Mouse (Mus musculus): Measurements from ENCODE around the gene Izumo4. TPM values are rescaled to one million over a fixed set of nuclear protein-coding genes. Genes with fewer than 3 reads are reported as not detected.

Izumo4 gene
- polyA plus RNA-seq, 1 experiment from 2014 or later: 49.5 TPM

DNA sequence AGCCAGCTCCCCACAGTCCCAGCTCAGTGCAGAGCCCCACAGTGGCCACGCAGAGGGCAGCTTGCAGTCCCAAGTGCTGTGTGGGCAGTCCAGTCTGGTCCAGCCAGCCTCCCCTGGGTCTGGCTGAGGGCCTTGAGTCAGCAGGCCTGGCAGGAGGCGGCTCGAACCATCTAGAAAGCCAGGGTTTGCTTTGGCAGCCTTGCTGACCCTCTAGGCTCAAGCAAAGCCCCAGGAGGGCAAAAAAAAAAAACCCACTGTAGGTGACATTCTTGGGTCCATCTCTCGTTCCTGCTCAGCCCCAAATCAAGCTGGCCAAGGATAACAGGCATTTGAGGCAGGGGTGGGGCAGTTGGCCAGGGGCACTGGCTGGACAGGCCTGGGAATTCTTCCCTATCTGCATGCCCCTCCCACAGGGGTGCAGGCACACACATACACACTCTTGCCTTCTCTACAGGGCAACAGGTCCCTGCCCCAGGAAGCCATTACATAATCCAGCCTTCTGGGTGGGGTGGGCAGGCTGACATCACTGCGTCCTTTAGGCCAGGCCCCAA is 27.7 kb upstream of the Izumo4 start:
- Histone ChIP-seq H3K9me3 (replicated peaks; ENCODE audit: control insufficient read depth, low read length, poor library complexity, severe bottlenecking) (no peaks in the 10 kb centered on the region), H3K27me3 (ENCODE audit: control insufficient read depth, insufficient read depth, low read depth, low read length) (no peaks in the 10 kb centered on the region), H3K27ac (ENCODE audit: low read length) (no peak overlapping the region), H3K4me2 (ENCODE audit: low read length) (peak overlapping the region; percentile 80), H3K9ac (ENCODE audit: low read depth, low read length) (peak overlapping the region; percentile 98), H3K4me1 (ENCODE audit: control insufficient read depth, insufficient read depth, low read length) (peaks cover 44% of the 10 kb centered on the region), H3K36me3 (ENCODE audit: control insufficient read depth, insufficient read depth, low read length) (peaks cover 16% of the 10 kb centered on the region), H3K4me3 (ENCODE audit: low read depth, low read length) (peak overlapping the region; percentile 100)
- 72% methylated on average over 5 of the region's 5 CpGs for WGBS
- ATAC-seq: no peak

DNA sequence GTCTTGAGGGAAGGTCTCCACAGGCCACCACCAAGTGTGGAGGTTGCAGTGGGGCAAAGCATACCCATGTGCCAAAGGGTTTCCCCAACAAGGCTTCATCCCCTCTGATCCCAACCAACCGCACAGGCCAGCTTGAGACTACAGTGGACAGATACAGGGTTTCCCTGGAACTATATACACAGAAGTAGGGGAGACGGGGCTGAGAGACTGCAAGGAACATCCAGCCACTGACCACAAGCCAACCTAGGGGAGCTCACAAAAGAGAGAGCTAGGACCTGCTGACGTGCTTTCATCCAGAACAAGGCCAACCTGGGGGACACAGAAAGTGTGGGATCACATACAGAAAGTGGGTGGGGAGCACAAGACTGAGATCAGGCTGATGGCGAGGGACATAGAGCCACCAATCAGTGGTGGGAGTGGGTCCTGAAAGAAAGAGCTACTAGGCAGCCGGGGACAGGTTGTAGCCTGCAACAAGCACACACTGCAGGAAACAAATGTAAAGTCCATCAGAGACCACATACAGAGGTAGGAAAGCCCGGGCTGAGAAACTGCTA is 27.1 kb upstream of the Izumo4 start:
- 16% methylated on average over 6 of the region's 6 CpGs for WGBS
- H3K4me3 ChIP-seq (ENCODE audit: low read depth, low read length): peak overlapping the region; percentile 100
- H3K36me3 ChIP-seq (ENCODE audit: control insufficient read depth, insufficient read depth, low read length): peaks cover 12% of the 10 kb centered on the region
- H3K4me2 ChIP-seq (ENCODE audit: low read length): peak overlapping the region; percentile 80
- peak overlapping the region; percentile 98 for H3K9ac ChIP-seq (ENCODE audit: low read depth, low read length)
- ATAC-seq: no peak
- H3K27ac ChIP-seq (ENCODE audit: low read length): peak overlapping the region; percentile 87
- H3K27me3 ChIP-seq (ENCODE audit: control insufficient read depth, insufficient read depth, low read depth, low read length): no peaks in the 10 kb centered on the region
- H3K4me1 ChIP-seq (ENCODE audit: control insufficient read depth, insufficient read depth, low read length): peaks cover 44% of the 10 kb centered on the region
- H3K9me3 ChIP-seq (replicated peaks; ENCODE audit: control insufficient read depth, low read length, poor library complexity, severe bottlenecking): no peaks in the 10 kb centered on the region

DNA sequence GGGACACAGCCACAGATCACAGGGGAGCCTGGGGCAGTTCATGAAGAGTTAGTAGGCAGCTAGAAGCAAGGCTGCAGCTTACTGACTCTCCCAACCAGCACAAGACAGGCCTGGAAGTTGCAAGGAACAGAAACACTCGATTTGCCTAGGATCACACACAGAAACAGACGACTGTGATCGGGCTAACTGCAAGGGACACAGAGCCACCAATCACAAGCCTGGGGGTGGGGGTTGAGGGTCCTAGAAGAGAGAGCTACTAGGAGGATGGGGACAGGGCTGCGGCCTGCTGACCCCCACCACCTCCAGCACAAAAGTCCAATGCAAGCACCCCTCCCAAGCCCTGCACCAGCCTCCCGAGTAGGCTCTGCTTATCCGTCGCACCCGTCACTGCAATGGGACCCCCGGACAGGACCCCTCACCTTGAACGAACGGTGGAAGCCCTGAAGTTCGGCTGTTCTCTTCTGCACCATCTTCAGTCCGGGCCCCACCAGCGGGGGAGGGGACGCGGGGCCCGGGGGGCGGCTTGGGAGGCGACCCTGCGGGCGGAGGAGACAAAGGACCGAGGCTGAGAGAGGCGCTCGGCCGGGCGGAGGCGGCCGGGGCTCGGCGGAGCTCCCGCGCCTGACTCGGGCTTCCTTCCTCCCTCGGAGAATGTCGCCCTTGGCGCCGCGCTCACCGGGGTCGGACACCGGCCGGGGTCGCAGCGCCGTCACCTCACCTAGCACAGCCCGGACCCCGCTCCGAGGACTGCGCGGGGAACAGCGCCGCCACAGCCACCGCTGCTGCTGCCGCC is 26.4 kb upstream of the Izumo4 start:
- Histone ChIP-seq H3K4me3 (ENCODE audit: low read depth, low read length) (peak overlapping the region; percentile 100), H3K4me2 (ENCODE audit: low read length) (peak overlapping the region; percentile 80), H3K36me3 (ENCODE audit: control insufficient read depth, insufficient read depth, low read length) (peaks cover 7% of the 10 kb centered on the region), H3K9ac (ENCODE audit: low read depth, low read length) (peak overlapping the region; percentile 98), H3K27ac (ENCODE audit: low read length) (peak overlapping the region; percentile 87), H3K4me1 (ENCODE audit: control insufficient read depth, insufficient read depth, low read length) (peaks cover 44% of the 10 kb centered on the region), H3K9me3 (replicated peaks; ENCODE audit: control insufficient read depth, low read length, poor library complexity, severe bottlenecking) (no peaks in the 10 kb centered on the region), H3K27me3 (ENCODE audit: control insufficient read depth, insufficient read depth, low read depth, low read length) (no peaks in the 10 kb centered on the region)
- WGBS: 0% methylated on average over 31 of the region's 54 CpGs
- ATAC-seq: peak; percentile 32

DNA sequence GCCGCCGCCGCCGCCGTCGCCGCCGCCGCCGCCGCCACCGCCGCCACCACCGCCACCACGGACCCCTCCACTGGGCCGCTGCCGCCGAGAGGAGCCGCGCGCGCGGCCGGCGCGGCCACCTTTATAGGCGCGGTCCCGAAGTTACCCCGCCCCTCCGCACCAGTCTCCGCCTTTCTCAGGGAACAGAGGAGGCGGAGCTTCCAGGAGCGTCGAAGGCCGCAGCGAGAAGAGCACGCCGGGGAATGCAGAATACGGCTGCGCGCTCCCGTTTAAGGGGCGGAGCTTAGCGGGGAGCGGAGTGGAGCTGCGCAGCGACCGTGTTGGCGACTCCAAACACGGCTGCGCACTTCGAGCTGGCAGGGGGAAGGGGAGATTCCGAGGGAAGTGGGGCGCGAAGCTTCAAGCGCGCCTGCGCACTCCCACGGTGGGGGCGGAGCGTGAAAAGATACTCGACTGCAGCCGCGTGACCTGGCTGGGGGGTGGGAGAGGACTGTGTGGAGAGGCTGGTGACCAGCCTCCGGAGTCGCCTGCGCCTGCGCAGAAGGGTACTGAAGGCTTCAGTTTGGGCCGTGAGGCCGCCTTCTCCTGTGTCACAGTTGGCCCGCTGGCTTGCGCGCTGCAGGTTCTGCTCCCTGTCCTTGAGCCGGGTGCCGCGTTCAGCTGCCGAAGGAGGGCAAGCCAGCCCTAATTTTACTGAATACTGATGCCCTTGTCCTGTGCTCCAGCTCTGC is 25.6 kb upstream of the Izumo4 start:
- under 1% methylated on average over 57 of the region's 78 CpGs for WGBS
- ATAC-seq: peak; percentile 92
- peaks cover 44% of the 10 kb centered on the region for H3K4me1 ChIP-seq (ENCODE audit: control insufficient read depth, insufficient read depth, low read length)

DNA sequence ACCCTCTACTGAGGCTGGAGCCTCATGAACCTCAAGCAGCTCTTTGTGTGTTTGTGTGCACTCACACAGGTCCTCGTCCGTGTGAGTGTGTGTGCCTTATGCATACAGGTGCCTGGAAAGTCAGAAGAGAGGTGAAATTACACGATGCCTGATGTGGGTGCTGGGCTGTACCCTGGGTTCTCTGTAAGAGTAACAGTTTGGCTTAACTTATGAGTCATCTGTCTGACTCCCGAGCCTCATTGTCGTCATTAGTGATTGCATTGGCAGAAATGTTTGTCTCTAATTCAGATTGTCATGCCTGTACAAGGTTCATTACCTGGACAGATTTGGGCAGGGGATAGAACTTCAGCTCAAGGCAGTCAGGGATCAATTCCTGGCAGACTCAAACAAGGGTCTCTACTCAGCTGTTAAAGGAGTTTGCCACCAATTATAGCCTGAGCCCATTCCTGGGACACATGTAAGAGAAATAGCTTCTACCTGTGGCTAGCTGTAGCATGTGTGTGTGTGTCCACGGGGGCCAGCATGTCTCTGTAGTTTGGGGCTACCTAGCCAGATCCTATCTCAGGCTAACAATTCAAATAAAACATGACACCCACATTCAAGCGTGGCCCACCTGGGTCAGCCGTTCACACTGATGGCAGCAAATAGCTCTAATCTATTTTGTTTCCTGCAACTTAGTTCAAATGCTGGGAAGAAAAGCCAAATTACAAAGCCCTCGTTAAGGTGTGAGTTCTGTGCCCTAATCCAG is 24.7 kb upstream of the Izumo4 start:
- H3K4me3 ChIP-seq (ENCODE audit: low read depth, low read length): peak overlapping the region; percentile 100
- H3K9ac ChIP-seq (ENCODE audit: low read depth, low read length): peak overlapping the region; percentile 84
- H3K36me3 ChIP-seq (ENCODE audit: control insufficient read depth, insufficient read depth, low read length): no peaks in the 10 kb centered on the region
- H3K9me3 ChIP-seq (replicated peaks; ENCODE audit: control insufficient read depth, low read length, poor library complexity, severe bottlenecking): no peaks in the 10 kb centered on the region
- WGBS: 44% methylated on average over 9 of the region's 9 CpGs
- H3K27me3 ChIP-seq (ENCODE audit: control insufficient read depth, insufficient read depth, low read depth, low read length): no peaks in the 10 kb centered on the region
- ATAC-seq: peak; percentile 8
- peak overlapping the region; percentile 96 for H3K27ac ChIP-seq (ENCODE audit: low read length)
- peaks cover 44% of the 10 kb centered on the region for H3K4me1 ChIP-seq (ENCODE audit: control insufficient read depth, insufficient read depth, low read length)
- peak overlapping the region; percentile 85 for H3K4me2 ChIP-seq (ENCODE audit: low read length)

More for the DNA sequence above, 25.6 kb upstream of the Izumo4 start:
- Histone ChIP-seq H3K9ac (ENCODE audit: low read depth, low read length) (peak overlapping the region; percentile 98), H3K27ac (ENCODE audit: low read length) (peak overlapping the region; percentile 96), H3K4me2 (ENCODE audit: low read length) (peak overlapping the region; percentile 85), H3K9me3 (replicated peaks; ENCODE audit: control insufficient read depth, low read length, poor library complexity, severe bottlenecking) (no peaks in the 10 kb centered on the region), H3K4me3 (ENCODE audit: low read depth, low read length) (peak overlapping the region; percentile 100), H3K36me3 (ENCODE audit: control insufficient read depth, insufficient read depth, low read length) (peaks cover under 1% of the 10 kb centered on the region; the same call in 1 of the 2 replicates), H3K27me3 (ENCODE audit: control insufficient read depth, insufficient read depth, low read depth, low read length) (no peaks in the 10 kb centered on the region)

DNA sequence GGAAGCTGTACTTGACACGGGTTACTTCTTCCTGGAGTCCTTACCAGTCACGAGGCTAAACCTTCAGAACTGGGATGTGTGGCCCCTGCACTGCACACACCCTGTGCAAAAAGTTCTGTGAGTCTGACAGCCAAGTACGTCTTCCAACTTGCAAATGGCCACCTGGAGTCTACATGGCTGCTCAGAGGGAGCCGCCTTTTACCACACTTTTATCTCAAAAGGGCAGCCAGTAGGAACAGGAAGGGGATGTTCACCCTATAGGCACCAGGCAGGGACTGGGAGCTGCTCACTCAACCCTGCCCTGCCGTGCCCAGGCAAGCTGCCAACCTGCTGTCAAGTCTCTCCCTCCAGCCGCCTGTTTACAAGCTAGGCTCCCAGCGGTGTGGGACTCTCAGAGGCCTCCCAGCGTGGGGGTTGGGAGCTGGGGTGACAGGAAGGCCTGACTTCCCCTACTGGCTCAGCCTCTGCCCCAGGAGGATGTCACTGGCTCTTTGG is 24.0 kb upstream of the Izumo4 start, which contains the start of gene Mknk2:
Mknk2 (minus strand) TSS at position 171 of the 495 bp plus-strand sequence.
- no peak for ATAC-seq
- 26% methylated on average over 8 of the region's 8 CpGs for WGBS
- H3K27ac ChIP-seq (ENCODE audit: low read length): peak within 1 kb of the TSS; percentile 96
- no peaks in the 10 kb centered on the region for H3K9me3 ChIP-seq (replicated peaks; ENCODE audit: control insufficient read depth, low read length, poor library complexity, severe bottlenecking)
- H3K4me2 ChIP-seq (ENCODE audit: low read length): peak within 1 kb of the TSS; percentile 85
- peak within 1 kb of the TSS; percentile 100 for H3K4me3 ChIP-seq (ENCODE audit: low read depth, low read length)
- no peaks in the 10 kb centered on the region for H3K27me3 ChIP-seq (ENCODE audit: control insufficient read depth, insufficient read depth, low read depth, low read length)
- no peaks in the 10 kb centered on the region for H3K36me3 ChIP-seq (ENCODE audit: control insufficient read depth, insufficient read depth, low read length)
- peaks cover 40% of the 10 kb centered on the region for H3K4me1 ChIP-seq (ENCODE audit: control insufficient read depth, insufficient read depth, low read length)
- peak within 1 kb of the TSS; percentile 84 for H3K9ac ChIP-seq (ENCODE audit: low read depth, low read length)

DNA sequence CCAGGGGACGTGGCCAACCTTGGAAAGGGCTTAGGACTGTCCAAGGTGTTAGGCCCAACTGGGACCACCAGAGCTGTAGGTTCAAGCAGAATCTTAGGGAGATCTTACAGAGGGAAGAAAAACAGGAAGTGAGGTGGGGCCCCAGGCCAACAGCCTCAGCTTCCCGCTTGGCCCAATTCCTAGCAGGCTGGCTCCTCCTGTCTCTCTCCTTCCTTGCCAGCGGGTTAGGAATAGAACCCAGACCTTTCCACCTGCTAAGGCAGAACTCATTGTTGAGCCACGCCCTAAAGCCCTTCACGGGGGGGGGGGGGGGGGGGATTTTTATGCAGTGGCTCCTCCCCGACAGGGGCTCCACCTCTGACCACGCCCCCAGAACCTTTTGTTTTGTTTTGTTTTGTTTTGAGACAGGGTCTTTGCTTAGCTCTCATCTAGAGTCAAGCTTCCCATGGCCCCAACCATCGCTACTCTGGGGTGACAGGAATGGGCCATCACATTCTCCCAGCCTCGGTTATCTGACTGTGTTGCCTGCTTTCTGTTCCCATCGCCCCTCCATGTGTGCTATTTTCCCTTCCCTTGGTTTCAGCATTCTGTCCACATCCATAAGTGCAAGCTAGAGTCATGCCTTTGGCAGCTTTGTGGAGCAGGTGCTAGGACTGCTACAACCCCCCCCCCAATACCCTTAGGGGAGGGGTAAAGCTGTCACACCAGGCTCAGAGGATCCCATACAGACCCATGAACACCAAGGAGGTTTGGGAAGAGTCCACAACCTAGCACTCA is 23.2 kb upstream of the Izumo4 start:
- no peak overlapping the region for H3K4me2 ChIP-seq (ENCODE audit: low read length)
- H3K4me1 ChIP-seq (ENCODE audit: control insufficient read depth, insufficient read depth, low read length): peaks cover 32% of the 10 kb centered on the region
- no peak overlapping the region for H3K9ac ChIP-seq (ENCODE audit: low read depth, low read length)
- no peaks in the 10 kb centered on the region for H3K27me3 ChIP-seq (ENCODE audit: control insufficient read depth, insufficient read depth, low read depth, low read length)
- H3K4me3 ChIP-seq (ENCODE audit: low read depth, low read length): no peak overlapping the region
- ATAC-seq: no peak
- WGBS: 56% methylated on average over 9 of the region's 10 CpGs
- no peaks in the 10 kb centered on the region for H3K9me3 ChIP-seq (replicated peaks; ENCODE audit: control insufficient read depth, low read length, poor library complexity, severe bottlenecking)
- H3K36me3 ChIP-seq (ENCODE audit: control insufficient read depth, insufficient read depth, low read length): no peaks in the 10 kb centered on the region
- H3K27ac ChIP-seq (ENCODE audit: low read length): peak overlapping the region; percentile 96
